Mouse (Mus musculus) heart, adult 2 months (tissue): Measurements from ENCODE around the gene Egfl8. TPM values are rescaled to one million over a fixed set of nuclear protein-coding genes. Genes with fewer than 3 reads are reported as not detected.
A peak's percentile ranks its signal among the peaks of the same experiment; 100 is the strongest.

Source experiments
- DNase-seq, 2 experiments: peaks; one replicate each; pipeline ENCODE4 v3.0.0; 2021
- H3K27ac ChIP-seq: fragments of 200-600 bp; 2 replicates; pipeline ENCODE4 v1.8.1; 2022
- H3K27me3 ChIP-seq: fragments of 200-500 bp; 2 replicates; pipeline ENCODE4 v1.6.1; 2012; ENCODE audit warnings: mild to moderate bottlenecking, low read length, inconsistent platforms, mixed read lengths; ENCODE audit not compliant: control insufficient read depth, insufficient read depth
- H3K36me3 ChIP-seq: fragments of 200-500 bp; 2 replicates; pipeline ENCODE4 v1.6.1; 2012; ENCODE audit warnings: low read length, inconsistent platforms; ENCODE audit not compliant: control insufficient read depth, insufficient read depth
- H3K4me1 ChIP-seq: fragments of 200-500 bp; 2 replicates; pipeline ENCODE4 v1.6.1; 2011; ENCODE audit warnings: low read length; ENCODE audit not compliant: control insufficient read depth, insufficient read depth
- H3K4me3 ChIP-seq: fragments of 200-600 bp; 2 replicates; pipeline ENCODE4 v1.8.1; 2022
- H3K79me2 ChIP-seq: fragments of 200-500 bp; replicated peaks from 2 replicates; pipeline ENCODE4 v1.6.1; 2012; ENCODE audit warnings: mild to moderate bottlenecking, inconsistent platforms, low read length, moderate library complexity, mixed read lengths; ENCODE audit not compliant: control insufficient read depth, insufficient read depth
- H3K9ac ChIP-seq: fragments of 200-500 bp; 2 replicates; pipeline ENCODE4 v1.6.1; 2012; ENCODE audit warnings: low read depth, mild to moderate bottlenecking, control low read depth, inconsistent platforms, low read length, mixed read lengths
- CTCF ChIP-seq: fragments of 200-600 bp; IDR thresholded peaks from 2 replicates; pipeline ENCODE4 v1.8.1; 2022; ENCODE audit warnings: antibody characterized with exemption, mild to moderate bottlenecking, moderate library complexity
- EP300 ChIP-seq: fragments of 200-500 bp; IDR thresholded peaks from 2 replicates; pipeline ENCODE4 v1.6.1; 2011; ENCODE audit warnings: low read depth, low read length, control low read depth; ENCODE audit not compliant: insufficient read depth
- POLR2A ChIP-seq: fragments of 200-500 bp; IDR thresholded peaks from 2 replicates; pipeline ENCODE4 v1.6.1; 2011; ENCODE audit warnings: mild to moderate bottlenecking, low read depth, low read length, control low read depth; ENCODE audit not compliant: insufficient read depth
- WGBS: fragments of 180-500 bp; shearing (Covaris S2); methylation state at CpG from one replicate; pipeline ENCODE4 v1.1.7; 2018; 5-methylcytosine and 5-hydroxymethylcytosine counted together
- intact Hi-C: fragments of 180-260 bp; cut with DNase I; formaldehyde crosslinking; loops from one replicate; pipeline ENCODE4 v1.15.1; 2025
- polyA plus RNA-seq: library from polyadenylated mRNA; depleted of rRNA; stranded (reverse); fragments of >200 nt; gene quantifications from 2 replicates; pipeline ENCODE4 v1.2.3, GENCODE M21; 2012
- total RNA-seq, 2 experiments: library from RNA; stranded (reverse); gene quantifications; 2 replicates each; pipeline ENCODE4 v1.2.3; 2021

Egfl8 gene
- total and polyA plus RNA-seq, 3 experiments = 1.2 to 2.4 (median 1.8) TPM

DNA sequence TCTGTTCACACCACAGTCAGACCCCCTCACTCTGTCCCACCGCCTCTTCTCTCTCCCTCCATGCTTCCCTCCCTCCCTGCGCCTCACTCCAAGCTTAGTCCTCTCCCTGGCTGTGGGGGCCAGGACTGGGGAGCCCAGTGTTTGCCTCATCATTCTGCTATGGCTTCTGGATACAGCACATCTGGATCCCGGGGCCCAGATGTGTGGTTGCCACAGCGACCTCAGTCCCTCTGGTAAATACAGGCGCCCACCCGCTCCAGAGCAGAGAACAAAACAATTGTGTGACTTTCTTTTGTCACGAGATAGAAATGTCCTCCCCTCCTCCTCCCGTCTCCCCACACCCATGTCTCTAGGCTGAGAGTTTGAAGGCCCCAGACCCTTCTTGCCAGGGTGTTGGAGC lies 40.9 kb upstream of the Egfl8 start:
- WGBS = 60% methylated on average over 8 of the region's 8 CpGs
- H3K27ac ChIP-seq = peak overlapping the region; percentile 83
- intact Hi-C loops = loop anchor here (5.0 kb wide), 1 partner anchor 36 kb away; no protein-coding TSS in a partner anchor

DNA sequence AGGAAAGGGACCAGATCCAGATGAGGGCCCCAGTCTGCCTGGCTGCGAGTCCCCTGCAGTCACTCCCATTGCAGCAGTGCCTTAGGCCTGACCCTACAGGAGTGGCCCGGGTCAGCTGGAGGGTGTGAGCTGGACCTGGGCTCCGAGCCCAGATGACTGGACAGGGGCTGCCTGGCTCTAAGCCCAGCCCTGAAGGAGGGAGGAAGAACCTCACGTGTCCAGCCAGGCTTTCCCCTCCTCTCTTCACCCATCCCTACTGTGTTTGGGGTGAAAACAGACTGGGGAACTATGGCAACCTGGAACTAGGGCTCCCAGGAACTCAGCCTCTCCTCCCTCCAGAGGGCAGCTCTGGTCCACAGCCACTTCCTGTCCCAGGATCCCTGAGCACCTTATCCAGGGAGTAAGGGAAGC lies 39.8 kb upstream of the Egfl8 start:
- 0% methylated on average over 4 of the region's 4 CpGs for WGBS

More for the DNA sequence above, 40.9 kb upstream of the Egfl8 start:
- peak; percentile 65 to 75 for DNase-seq
- Histone ChIP-seq H3K27me3 (no peaks in the 10 kb centered on the region), H3K4me3 (no peak overlapping the region), H3K79me2 (no peaks in the 10 kb centered on the region), H3K36me3 (no peaks in the 10 kb centered on the region), H3K4me1 (peaks cover 32% of the 10 kb centered on the region), H3K9ac (no peak overlapping the region)
- TF ChIP-seq EP300 = no peak

DNA sequence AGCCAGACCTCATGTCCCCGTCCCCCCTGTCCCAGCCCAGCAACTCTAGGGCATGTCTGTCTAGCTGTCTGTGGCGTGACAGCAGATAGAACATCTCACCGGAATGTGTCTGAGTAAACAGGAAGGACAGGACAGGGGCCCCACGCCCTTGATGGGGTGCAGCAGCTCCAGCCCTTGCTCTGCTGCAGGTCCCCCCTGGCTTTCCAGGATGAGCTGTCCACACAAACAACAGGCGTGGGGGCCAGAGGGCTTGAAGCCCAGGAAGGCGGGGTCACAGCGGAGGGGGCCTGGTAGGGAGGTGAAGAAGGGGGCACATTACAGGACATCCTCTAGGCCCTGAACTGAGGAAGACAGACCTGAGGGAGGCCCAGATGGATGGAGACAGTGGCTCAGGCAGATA lies 39.4 kb upstream of the Egfl8 start:
- H3K79me2 ChIP-seq = no peaks in the 10 kb centered on the region
- peak in 1 of 2 experiments; percentile 84 for DNase-seq
- intact Hi-C loops = loop anchor here (2.0 to 5.0 kb wide), 2 partner anchors 26 to 37 kb away; no protein-coding TSS in a partner anchor
- no peak overlapping the region for H3K4me3 ChIP-seq
- H3K27me3 ChIP-seq = no peaks in the 10 kb centered on the region
- WGBS = 34% methylated on average over 7 of the region's 7 CpGs
- peaks cover 26% of the 10 kb centered on the region for H3K4me1 ChIP-seq
- H3K9ac ChIP-seq = peak overlapping the region; percentile 4; the same call in 1 of the 2 replicates
- TF ChIP-seq CTCF (no peak), EP300 (no peak), POLR2A (no peak; the same call in none of the 2 replicates)
- H3K27ac ChIP-seq = peak overlapping the region; percentile 83
- no peaks in the 10 kb centered on the region for H3K36me3 ChIP-seq

More for the DNA sequence above, 39.8 kb upstream of the Egfl8 start:
- TF ChIP-seq CTCF (peak; percentile 61), EP300 (peak; percentile 76), POLR2A (peak; percentile 41; the same call in 1 of the 2 replicates)
- Histone ChIP-seq H3K27me3 (no peaks in the 10 kb centered on the region), H3K27ac (peak overlapping the region; percentile 83), H3K36me3 (no peaks in the 10 kb centered on the region), H3K9ac (peak overlapping the region; percentile 4; the same call in 1 of the 2 replicates), H3K4me1 (peaks cover 26% of the 10 kb centered on the region), H3K4me3 (no peak overlapping the region), H3K79me2 (no peaks in the 10 kb centered on the region)
- peak; percentile 93 to 96 for DNase-seq
- intact Hi-C loops = loop anchor here (2.0 to 5.0 kb wide), 2 partner anchors 25 to 37 kb away; no protein-coding TSS in a partner anchor

DNA sequence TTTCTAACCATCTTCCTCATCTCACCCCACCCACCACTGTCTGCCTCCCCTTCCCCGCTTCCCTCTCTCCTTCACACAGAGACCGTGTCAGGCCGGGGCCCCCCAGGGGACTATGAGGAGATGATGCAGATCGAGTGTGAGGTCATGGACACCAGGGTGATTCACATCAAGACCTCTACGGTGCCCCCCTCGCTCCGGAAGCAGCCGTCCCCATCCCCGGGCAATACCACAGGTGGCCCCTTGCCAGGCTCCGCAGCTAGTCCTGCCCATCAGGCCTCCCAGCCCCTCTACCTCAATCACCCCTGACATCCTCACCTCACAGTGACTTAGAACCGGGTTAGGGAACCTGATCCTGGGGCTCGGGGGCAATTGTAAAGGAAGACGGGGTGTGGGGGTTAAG lies 38.6 kb upstream of the Egfl8 start:
- peak in 1 of 2 experiments; percentile 54 for DNase-seq
- TF ChIP-seq CTCF (no peak), EP300 (no peak), POLR2A (no peak)
- peaks cover 26% of the 10 kb centered on the region for H3K4me1 ChIP-seq
- H3K27ac ChIP-seq = peak overlapping the region; percentile 83
- WGBS = 76% methylated on average over 13 of the region's 13 CpGs
- intact Hi-C loops = loop anchor here (1.0 to 2.0 kb wide), 2 partner anchors 26 to 59 kb away; no protein-coding TSS in a partner anchor
- no peak overlapping the region for H3K9ac ChIP-seq
- no peaks in the 10 kb centered on the region for H3K27me3 ChIP-seq
- H3K4me3 ChIP-seq = no peak overlapping the region
- H3K79me2 ChIP-seq = no peaks in the 10 kb centered on the region
- H3K36me3 ChIP-seq = no peaks in the 10 kb centered on the region

DNA sequence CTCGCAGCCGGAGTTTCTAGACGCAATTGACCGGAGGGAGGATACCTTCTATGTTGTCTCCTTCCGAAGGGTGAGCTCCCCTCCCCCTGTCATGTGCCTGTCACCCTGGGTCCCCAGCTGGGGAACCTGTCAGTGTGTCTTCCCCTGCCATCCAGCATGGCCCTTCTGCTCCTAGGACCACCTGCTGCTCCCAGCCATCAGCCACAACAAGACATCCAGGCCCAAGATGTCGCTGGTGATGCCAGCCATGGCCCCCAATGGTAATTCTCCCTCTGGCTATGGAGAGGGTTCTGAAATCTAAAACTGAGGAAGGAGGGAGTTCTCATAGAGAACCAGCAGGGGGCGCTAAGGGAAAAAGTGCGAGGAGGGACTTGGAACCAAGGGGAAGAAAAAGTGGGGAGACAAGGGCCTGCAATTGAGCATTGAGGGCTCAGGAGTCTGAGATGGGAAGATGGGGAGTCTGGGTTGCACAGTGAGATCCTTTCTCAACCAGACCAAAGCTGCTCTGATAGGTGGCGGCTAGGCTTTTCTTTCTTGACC lies 38.0 kb upstream of the Egfl8 start:
- H3K4me3 ChIP-seq = no peak overlapping the region
- H3K79me2 ChIP-seq = no peaks in the 10 kb centered on the region
- peaks cover 23% of the 10 kb centered on the region for H3K4me1 ChIP-seq
- peak overlapping the region; percentile 83 for H3K27ac ChIP-seq
- DNase-seq = peak; percentile 61 to 76
- WGBS = 68% methylated on average over 9 of the region's 9 CpGs
- H3K36me3 ChIP-seq = no peaks in the 10 kb centered on the region
- no peak for TF ChIP-seq EP300
- peak; percentile 93 for TF ChIP-seq CTCF
- intact Hi-C loops = loop anchor here (1.0 to 2.0 kb wide), 2 partner anchors 27 to 59 kb away; no protein-coding TSS in a partner anchor
- no peaks in the 10 kb centered on the region for H3K27me3 ChIP-seq
- H3K9ac ChIP-seq = no peak overlapping the region

DNA sequence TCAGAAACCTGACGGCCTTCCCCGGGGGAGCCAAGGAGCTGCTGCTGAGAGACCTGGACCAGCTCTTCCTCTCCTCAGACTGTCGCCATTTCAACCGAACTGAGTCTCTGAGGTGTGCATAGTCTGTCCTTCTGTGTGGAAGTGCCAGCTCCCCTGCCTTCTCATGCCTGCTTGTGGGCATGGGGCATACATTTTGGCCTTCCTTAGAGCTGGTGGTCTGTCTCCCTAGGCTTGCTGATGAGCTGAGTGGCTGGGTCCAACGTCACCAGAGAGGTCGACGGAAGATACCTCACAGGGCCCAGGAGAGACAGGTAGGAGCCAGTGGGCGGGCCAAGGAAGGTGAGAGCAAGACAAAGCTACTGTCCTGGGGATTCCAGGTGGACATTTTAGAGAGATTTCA lies 37.2 kb upstream of the Egfl8 start:
- H3K9ac ChIP-seq = no peak overlapping the region
- no peak overlapping the region for H3K4me3 ChIP-seq
- H3K4me1 ChIP-seq = peaks cover 23% of the 10 kb centered on the region
- DNase-seq = no peak
- 91% methylated on average over 8 of the region's 8 CpGs for WGBS
- H3K79me2 ChIP-seq = no peaks in the 10 kb centered on the region
- H3K27me3 ChIP-seq = no peaks in the 10 kb centered on the region
- H3K27ac ChIP-seq = no peak overlapping the region
- TF ChIP-seq CTCF = no peak
- TF ChIP-seq EP300 = no peak
- no peak for TF ChIP-seq POLR2A
- no peaks in the 10 kb centered on the region for H3K36me3 ChIP-seq
- intact Hi-C loops = no loop called here
